Mouse (Mus musculus) small intestine, adult 10 weeks (tissue): ENCODE data around the gene Dmrtc1c1. TPM values are rescaled to one million over a fixed set of nuclear protein-coding genes. Genes with fewer than 3 reads are reported as not detected.

Source experiments
- polyA plus RNA-seq: library from polyadenylated mRNA; stranded (reverse); fragments of 350-450 nt; fragmentation: Illumina TruSeq; extraction: RNeasy Lipid Tissue Mini Kit (QIAGEN cat#74804); gene quantifications from one replicate; pipeline ENCODE4 v1.2.3, GENCODE M21; 2014; ENCODE audit warnings: low replicate concordance

Dmrtc1c1 gene
- polyA plus RNA-seq: not detected

GRCm38 (mm10) chrX:102802663-102803062, at the start of gene Dmrtc1c1:
TSS of gene Dmrtc1c1 (plus strand) at chrX:102802963.

GRCm38 (mm10) chrX:102854516-102854915, 51.8 kb downstream of the Dmrtc1c1 start, which contains the start of gene Dmrtc1c2:
TSS of gene Dmrtc1c2 (minus strand) at chrX:102854616.

Other genes with a start within 250 kb of the Dmrtc1c1 start
- gene Phka1, start 158.7 kb upstream of the Dmrtc1c1 start, polyA plus RNA-seq: 3.0 TPM
- not detected for gene Gm3880, start 116.0 kb upstream of the Dmrtc1c1 start, polyA plus RNA-seq
- not detected for gene Gm9112, start 95.3 kb upstream of the Dmrtc1c1 start, polyA plus RNA-seq
- gene Dmrtc1b, start 95.1 kb upstream of the Dmrtc1c1 start, polyA plus RNA-seq: not detected
- gene Dmrtc1c2, start 51.7 kb downstream of the Dmrtc1c1 start, polyA plus RNA-seq: not detected
- gene 1700031F05Rik, start 65.0 kb downstream of the Dmrtc1c1 start, polyA plus RNA-seq: not detected
- not detected for gene Dmrtc1a, start 105.7 kb downstream of the Dmrtc1c1 start, polyA plus RNA-seq
- gene 1700011M02Rik, start 105.9 kb downstream of the Dmrtc1c1 start, polyA plus RNA-seq: not detected
- gene 1700018G05Rik, start 125.4 kb downstream of the Dmrtc1c1 start, polyA plus RNA-seq: not detected